Mouse (Mus musculus): ENCODE results near the gene Esrrg. TPM values are rescaled to one million over a fixed set of nuclear protein-coding genes. Genes with fewer than 3 reads are reported as not detected.

Gene Esrrg
- total and polyA plus RNA-seq, 3 experiments: not detected

DNA sequence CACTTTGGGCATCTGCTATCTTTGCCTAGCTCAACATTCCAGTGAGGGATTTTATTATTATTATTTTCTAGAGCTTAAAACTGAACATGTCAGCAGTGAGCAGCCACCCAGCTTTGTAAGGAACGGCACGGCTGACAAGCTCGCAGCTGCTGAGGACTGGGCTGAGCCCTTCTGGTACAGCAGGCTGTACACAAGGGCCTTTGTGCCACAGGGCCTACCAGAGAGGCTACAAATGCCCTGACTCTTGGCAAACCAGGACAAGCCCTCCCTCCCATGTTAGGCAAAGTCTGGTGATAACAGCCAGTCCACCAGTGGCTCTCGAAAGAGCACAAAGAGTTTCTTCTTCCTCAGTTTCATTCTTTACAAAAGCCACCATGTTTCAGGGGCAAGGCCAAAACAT, 75.9 kb downstream of the Esrrg start:
- in situ Hi-C loops (cut with MboI; ENCODE audit: low pct_ligation_motif_present, low pct_unique_long_range_greater_than_20kb, low sequenced_read_pairs) (no loop called here), dilution Hi-C loops (cut with MboI; ENCODE audit: extremely low pct_ligation_motif_present, extremely low pct_unique_long_range_greater_than_20kb, low sequenced_read_pairs) (no loop called here)
- no peak for DNase-seq (ENCODE audit: extremely low read depth)
- no peaks in the 10 kb centered on the region for H3K4me1 ChIP-seq (ENCODE audit: control insufficient read depth in 1 of 2, insufficient read depth in 2 of 2)
- H3K9me3 ChIP-seq (replicated peaks; ENCODE audit: low read length): peaks cover 72% of the 10 kb centered on the region
- H3K27ac ChIP-seq (ENCODE audit: insufficient read depth, low read depth): no peak overlapping the region
- no peaks in the 10 kb centered on the region for H3K79me2 ChIP-seq (replicated peaks; ENCODE audit: control insufficient read depth, extremely low read depth, insufficient read depth, poor library complexity, severe bottlenecking)
- H3K9ac ChIP-seq (ENCODE audit: insufficient read depth, low read depth): no peak overlapping the region
- no peaks in the 10 kb centered on the region for H3K27me3 ChIP-seq (replicated peaks)
- TF ChIP-seq PAX5 (IDR thresholded peaks at IDR 0.05; ENCODE audit: low read length) (no peak), SMC3 (IDR thresholded peaks at IDR 0.05; ENCODE audit: low read depth, low read length) (no peak), HCFC1 (IDR thresholded peaks at IDR 0.05; ENCODE audit: low read depth, low read length) (no peak), ZKSCAN1 (IDR thresholded peaks at IDR 0.05; ENCODE audit: borderline replicate concordance, low read depth, low read length) (no peak), TCF12 (IDR thresholded peaks at IDR 0.05; ENCODE audit: low read depth, low read length) (no peak), POLR2AphosphoS2 (IDR thresholded peaks at IDR 0.05; ENCODE audit: low read depth, low read length) (no peak), ELF1 (IDR thresholded peaks at IDR 0.05; ENCODE audit: low read depth, low read length) (no peak), ZMIZ1 (IDR thresholded peaks at IDR 0.05; ENCODE audit: low read depth, low read length) (no peak), EP300 (IDR thresholded peaks at IDR 0.05; ENCODE audit: low read length) (no peak), BHLHE40 (IDR thresholded peaks at IDR 0.05; ENCODE audit: low read depth, low read length) (no peak), ZC3H11A (IDR thresholded peaks at IDR 0.05; ENCODE audit: low read depth, low read length) (no peak), MEF2A (IDR thresholded peaks at IDR 0.05; ENCODE audit: borderline replicate concordance, low read depth, low read length) (no peak), GABPA (IDR thresholded peaks at IDR 0.05; ENCODE audit: insufficient replicate concordance, low read depth, low read length) (no peak), UBTF (IDR thresholded peaks at IDR 0.05; ENCODE audit: low read depth, low read length) (no peak)
- no peak overlapping the region for H3K4me3 ChIP-seq (replicated peaks in 1 of 3; ENCODE audit: low read depth in 2 of 3, low read length in 2 of 3, poor library complexity in 1 of 3)
- H3K36me3 ChIP-seq (replicated peaks in 1 of 2; ENCODE audit: control insufficient read depth in 1 of 2, insufficient read depth in 1 of 2, low read length in 1 of 2): no peaks in the 10 kb centered on the region
- no peak overlapping the region for H3K4me2 ChIP-seq (ENCODE audit: insufficient read depth, low read depth, poor library complexity, severe bottlenecking)

DNA sequence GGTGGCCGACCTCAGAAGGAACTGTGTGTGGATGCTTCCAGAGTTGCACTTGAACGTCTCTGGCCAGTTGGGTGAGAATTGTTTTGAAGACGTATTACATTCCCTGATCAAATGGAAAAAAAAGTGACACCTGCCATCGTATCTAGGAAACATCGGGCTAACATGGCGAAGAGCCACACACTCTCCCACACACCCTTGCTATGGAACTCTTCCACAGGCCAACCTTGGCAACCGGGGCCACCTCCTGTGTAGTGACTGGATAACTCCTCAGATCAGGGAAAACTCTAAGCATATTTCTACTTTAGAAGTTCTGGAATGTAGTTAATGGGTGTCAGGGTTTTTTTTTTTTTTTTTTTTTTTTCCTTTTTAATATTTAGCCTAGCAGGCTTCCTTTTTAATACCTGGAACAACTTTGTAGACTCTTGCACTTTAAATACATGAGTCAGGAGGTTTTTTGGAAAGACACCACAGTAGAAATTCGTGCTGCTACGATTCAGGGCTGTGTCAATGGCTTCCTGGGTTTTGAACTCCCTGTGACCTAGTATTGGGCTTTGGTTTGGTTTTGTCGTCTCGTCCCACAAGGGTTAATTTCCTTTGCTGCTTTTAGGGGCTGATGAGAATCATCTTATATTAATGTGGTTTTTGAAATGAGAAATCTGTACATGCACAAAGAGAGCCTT, 83.4 kb downstream of the Esrrg start:
- dilution Hi-C loops (cut with MboI; ENCODE audit: extremely low pct_ligation_motif_present, extremely low pct_unique_long_range_greater_than_20kb, low sequenced_read_pairs): no loop called here
- Histone ChIP-seq H3K4me2 (ENCODE audit: insufficient read depth, low read depth, poor library complexity, severe bottlenecking) (no peak overlapping the region), H3K36me3 (replicated peaks in 1 of 2; ENCODE audit: control insufficient read depth in 1 of 2, insufficient read depth in 1 of 2, low read length in 1 of 2) (no peaks in the 10 kb centered on the region), H3K27me3 (replicated peaks) (no peaks in the 10 kb centered on the region), H3K9ac (ENCODE audit: insufficient read depth, low read depth) (no peak overlapping the region), H3K4me3 (replicated peaks in 1 of 3; ENCODE audit: low read depth in 2 of 3, low read length in 2 of 3, poor library complexity in 1 of 3) (no peak overlapping the region), H3K79me2 (replicated peaks; ENCODE audit: control insufficient read depth, extremely low read depth, insufficient read depth, poor library complexity, severe bottlenecking) (no peaks in the 10 kb centered on the region), H3K27ac (ENCODE audit: insufficient read depth, low read depth) (no peak overlapping the region), H3K4me1 (ENCODE audit: control insufficient read depth in 1 of 2, insufficient read depth in 2 of 2) (no peaks in the 10 kb centered on the region), H3K9me3 (replicated peaks; ENCODE audit: low read length) (peaks cover 76% of the 10 kb centered on the region)
- TF ChIP-seq ELF1 (IDR thresholded peaks at IDR 0.05; ENCODE audit: low read depth, low read length): no peak
- no peak for TF ChIP-seq IRF4 (IDR thresholded peaks at IDR 0.05; ENCODE audit: low read depth, low read length)
- TF ChIP-seq TCF12 (IDR thresholded peaks at IDR 0.05; ENCODE audit: low read depth, low read length): no peak
- no peak for TF ChIP-seq USF2 (conservative IDR thresholded peaks at IDR 0.05; ENCODE audit: low read depth, low read length)
- in situ Hi-C loops (cut with MboI; ENCODE audit: low pct_ligation_motif_present, low pct_unique_long_range_greater_than_20kb, low sequenced_read_pairs): no loop called here
- DNase-seq (ENCODE audit: extremely low read depth): no peak
